Mouse (Mus musculus): ENCODE data around the gene Cd24a.

Cd24a gene

DNA sequence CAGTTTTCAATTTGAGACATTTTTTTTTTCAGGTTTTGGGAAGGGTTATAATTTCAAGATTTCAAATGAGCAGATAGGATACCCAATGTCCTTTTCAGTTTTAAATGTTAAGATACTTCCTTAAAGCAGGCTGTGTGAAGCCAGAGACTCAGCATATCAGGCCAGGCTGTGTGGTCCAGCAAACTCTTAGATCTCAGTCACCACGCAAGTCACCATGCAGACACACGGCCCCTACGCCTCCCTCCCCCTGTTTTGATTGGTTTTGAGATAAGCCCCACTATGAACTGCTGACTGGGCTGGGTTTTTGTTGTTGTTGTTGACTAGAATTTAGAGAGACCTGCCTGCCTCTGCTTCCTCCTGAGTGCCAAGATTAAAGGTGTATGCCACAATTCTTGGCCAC is 3.2 kb downstream of the Cd24a start:
- no peak for DNase-seq (ENCODE audit: extremely low read depth, low read depth)

DNA sequence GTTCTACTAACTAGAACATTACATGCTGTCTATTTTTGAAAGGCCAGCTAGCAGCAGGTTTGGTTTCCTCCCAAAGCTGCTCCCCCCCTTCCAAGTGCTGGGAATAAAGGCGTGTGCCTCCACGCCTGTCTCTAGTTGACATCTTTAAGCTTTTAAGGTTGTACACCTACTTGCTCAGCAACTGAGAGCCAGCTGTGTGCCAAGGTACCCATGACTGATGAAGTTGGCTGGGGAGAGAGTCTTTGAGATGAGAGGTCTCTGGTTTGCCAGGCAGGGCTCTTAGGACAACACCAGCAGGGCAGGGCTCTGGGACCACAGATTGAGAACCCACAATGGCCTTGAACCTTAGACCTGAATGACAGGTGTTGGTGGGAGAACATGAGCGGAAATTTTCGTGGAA is 6.5 kb downstream of the Cd24a start:
- DNase-seq (ENCODE audit: extremely low read depth, low read depth): no peak

DNA sequence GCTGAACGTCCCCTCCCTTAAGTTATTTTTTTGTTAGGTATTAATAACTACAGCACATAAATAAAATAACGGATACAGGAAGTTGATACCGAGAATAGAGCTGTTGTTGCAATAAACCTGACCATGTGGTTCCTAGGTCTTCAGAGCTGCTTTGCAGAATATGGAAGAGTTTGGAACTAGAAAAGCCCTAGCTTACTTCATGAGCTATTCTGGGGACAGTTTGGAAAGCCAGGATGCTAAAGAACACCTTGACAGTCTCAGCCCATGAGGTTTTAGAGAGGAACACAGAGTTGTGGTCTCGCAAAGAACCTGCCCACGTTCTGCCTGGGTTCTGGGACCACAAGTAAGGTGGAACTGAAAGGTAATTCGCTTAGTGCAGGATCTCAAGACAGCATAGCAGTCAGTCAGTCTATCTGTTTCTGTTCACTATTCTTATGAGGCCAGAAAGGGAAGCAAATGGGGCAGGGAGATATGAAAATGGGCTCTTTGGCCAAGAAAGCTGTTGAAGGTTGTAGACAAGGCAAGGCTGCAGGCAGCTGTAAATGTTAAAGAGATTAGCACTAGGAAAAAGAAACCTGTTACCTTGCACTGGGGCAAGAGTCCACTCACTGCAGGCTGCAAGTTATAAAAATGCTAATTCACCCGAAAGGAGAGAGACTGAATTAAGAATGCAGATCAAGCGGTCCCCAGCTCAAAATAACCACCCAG is 10.5 kb downstream of the Cd24a start:
- DNase-seq (ENCODE audit: extremely low read depth, low read depth): peak; percentile 74

DNA sequence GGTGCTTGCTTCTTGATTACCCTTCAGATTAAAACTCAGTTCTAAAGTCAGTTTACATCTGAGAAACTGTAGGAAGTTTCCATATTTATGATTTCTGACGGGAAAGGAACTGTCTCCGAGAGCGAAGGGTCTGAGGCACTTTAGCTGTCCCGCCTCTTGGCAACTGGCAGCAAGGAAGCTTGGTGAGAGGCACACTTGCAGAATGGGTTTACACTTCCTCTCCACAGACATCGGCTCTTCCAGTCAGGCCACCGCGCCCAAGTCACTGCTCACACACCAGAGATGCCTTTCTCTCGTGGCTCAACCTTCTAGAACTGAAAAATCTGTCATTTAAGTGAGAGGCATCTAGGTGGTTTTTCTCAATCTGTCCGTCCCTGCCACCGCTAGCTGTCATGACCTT is 13.4 kb downstream of the Cd24a start:
- no peak for DNase-seq (ENCODE audit: extremely low read depth, low read depth)

DNA sequence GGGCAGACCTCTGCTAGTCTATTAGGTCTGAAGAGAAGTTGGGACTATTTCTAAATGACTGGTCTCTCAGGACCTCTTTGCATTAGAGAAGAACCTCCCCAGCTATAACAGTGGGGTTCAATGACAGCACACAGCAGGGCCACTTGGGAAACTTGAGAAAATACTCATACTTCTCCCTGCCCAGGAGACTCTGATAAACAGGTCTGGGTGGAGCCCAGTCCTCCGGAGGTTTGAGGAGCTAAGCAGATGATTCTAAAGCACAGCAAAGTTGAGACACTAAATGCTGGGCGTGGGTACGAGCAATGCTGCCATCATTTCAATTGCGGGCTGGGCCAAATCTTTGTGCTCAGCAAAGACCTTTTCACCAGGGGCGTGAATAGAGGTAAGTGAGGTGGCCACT is 15.1 kb downstream of the Cd24a start:
- no peak for DNase-seq (ENCODE audit: extremely low read depth, low read depth)

DNA sequence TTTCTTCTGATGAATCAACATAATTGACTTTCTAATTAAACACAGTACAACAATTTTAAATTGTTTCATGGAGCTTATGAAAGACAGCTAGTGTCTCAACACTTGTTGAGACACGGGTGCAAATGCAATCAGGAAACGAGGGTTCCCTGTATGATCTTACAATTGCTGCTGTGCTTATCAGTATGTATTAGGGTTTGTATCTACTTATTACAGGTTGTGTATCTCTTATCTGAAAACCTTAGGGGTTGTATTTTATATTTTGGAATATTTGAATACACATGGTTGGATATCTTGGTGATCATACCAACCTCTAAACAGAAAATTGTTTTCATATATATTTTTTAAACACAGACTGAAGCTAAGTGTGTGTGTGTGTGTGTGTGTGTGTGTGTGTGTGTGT is 16.1 kb downstream of the Cd24a start:
- no peak for DNase-seq (ENCODE audit: extremely low read depth, low read depth)

DNA sequence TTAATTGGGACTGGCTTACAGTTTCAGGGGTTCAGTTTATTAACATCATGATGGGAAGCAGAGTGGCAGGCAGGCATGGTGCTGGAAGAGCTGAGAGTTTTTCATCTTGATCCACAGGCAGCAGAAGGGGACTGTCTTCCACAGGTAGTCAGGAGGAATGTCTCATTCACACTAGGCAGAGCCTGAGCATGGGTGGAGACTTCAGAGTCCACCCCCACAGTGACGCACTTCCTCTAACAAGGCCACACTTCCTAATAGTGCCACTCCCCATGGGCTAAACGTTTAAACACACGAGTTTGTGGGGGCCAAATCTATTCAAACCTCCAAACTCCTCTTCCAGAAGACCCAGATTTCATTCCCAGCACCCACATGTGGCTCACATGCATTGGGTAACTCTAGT is 16.8 kb downstream of the Cd24a start:
- no peak for DNase-seq (ENCODE audit: extremely low read depth, low read depth)

DNA sequence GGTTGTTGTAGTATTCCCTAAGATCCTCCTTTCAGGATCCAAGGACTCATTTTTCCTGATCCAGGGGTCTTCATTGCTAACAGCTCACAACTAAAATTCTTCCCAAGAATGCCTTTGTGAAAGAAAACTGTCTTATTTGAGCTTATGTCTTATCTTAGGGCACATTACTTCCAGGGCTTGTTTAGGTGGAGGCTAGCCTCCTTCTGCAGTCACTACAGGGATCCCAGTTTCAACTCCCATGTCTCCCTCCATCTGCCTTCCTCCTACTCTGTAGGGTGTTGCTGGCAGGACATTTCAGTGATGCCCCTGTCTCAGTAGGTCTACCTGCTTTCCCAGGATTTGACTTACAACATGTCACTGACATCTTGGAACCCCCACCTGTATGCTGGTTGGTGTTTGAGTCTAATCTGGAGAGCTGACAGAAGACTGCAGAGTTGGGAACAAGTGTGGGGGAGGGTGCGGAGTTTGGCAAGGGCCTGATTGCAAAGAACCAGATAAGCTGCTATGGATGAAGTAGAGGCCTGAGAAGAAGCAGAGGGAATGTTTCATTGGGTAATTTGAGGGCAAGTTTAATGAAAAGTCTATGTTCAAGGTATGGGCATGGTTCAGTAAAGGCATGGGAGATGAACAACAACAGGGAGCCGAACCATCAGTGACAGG is 20.1 kb downstream of the Cd24a start:
- no peak for DNase-seq (ENCODE audit: extremely low read depth, low read depth)

DNA sequence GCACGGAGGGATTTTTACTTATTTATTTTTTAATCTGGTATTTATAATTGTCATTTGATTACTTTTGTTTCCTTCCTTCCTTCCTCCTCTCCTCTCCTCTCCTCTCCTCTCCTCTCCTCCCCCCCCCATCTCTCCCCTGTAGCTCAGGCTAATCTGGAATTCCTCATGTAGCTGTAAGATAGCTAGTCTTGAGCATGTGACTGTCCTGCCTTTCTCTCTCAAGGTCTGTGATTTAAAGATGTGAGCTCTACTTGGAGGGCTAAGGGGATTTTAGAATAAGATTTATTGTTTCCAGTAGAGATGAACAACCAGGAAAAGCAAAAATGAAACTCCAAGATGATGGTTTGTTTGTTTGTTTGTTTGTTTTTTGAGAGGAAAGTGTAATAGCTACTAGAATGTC is 23.0 kb downstream of the Cd24a start:
- DNase-seq (ENCODE audit: extremely low read depth, low read depth): no peak

DNA sequence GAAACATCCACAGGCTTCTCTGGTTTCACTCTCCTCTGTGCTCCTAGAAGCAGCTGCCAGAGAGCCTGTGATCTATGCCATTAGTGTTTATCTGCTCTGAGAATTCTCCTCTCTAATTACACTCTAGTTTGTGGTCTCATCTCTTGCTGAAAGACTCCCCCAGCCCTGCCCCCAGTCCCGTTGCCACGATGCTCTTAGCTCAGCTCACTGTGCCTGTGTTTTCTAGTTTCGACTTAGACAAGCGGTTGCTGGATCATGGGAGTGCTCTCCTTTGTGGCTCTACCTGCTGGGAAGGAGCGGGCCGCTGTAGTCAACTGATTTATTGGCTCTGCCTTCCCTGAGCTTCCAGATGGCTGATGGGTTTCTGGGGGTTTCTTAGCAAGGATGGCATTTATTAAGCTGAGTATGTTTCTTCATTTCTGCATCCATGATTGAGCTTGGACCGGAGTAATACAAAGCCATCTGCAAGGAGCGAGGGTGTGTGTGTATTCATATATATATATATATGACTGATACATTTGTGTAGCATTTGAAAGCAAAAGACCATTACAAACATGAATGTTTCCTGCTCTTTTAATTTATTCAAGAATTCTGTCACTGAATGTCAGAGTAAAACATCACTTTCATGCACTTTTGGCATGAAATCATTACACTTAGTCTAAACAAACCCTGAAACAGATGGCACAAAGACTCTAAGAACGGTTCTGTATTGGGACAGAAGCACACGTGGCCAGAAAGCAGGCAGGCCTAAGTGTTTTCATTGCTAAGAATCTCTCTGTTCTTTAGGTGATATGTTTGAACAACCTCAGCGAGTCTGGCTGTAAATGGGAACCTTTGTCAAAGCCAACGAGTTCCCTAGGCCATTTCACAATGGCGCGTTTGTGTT is 23.7 kb downstream of the Cd24a start:
- no peak for DNase-seq (ENCODE audit: extremely low read depth, low read depth)

DNA sequence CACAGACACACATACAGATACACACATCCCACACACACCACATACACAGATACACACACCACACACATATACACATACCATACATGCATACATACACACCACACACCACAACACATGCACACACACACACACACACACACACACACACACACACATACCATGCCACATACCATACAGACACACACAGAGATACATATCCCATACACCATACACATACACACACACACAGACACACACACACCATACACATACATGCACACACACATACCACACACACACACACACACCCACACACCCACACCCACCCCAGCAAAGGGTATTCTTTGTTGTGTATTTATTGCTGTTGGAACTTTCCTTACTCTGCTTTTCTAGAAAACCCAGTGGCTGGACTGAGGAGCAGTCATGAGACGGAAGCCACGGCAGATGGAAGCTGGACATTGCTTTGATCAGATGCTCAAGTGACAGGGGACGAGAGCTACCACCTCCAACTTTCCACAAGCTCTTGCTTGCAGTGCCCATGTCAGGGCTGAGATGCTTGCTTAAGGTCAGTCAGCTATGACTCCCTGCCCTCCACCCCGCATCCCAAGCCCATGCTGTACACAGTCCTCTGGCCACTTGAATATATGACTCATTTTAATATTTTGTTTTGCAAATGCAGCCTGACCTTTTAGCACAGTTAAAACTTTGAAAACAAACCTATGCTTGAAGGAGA is 26.0 kb downstream of the Cd24a start:
- no peak for DNase-seq (ENCODE audit: extremely low read depth, low read depth)

DNA sequence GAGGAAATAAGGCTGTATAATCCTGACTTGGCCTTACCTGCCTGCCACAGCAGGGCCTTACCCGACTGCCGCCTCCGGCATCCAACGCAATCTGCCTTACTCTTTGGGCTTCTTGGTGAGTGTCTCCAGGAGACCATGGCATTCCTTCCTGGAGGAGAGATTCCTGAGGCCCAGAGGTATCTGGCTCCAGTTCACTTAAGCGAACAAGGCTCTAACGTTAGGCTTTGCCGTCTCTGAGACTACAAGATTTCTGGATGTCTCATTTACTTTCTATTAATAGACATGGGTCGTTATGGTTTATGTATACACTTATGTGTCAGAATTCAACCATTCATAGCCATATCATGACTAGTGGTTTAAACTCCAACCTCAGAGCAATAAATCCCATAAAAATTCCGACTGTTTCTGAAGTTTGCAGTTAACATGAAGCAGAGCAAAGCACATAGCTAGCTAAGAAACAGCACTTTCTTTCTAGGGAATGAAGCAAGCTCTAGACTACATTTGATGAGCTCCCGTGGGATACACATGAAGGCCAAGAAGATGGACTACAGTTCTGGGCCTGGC is 26.7 kb downstream of the Cd24a start:
- DNase-seq (ENCODE audit: extremely low read depth, low read depth): no peak

DNA sequence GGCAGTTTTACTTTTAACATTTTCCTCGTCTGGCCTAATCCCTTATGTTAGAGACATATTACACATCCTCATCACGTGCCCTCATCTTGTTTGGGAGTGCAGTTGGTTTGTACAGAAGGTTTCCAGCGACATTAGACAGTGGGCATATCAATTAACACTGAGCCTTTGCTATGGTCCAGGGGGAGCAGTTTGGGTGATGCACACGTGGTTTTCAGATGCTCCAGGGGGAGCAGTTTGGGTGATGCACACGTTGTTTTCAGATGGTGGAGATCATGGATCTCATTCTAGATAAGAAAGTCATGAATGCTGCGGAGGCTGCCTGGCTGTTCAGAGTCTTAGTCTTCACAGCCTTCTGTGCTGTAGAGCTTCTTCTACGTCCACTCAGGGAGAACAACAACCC is 27.8 kb downstream of the Cd24a start:
- DNase-seq (ENCODE audit: extremely low read depth, low read depth): no peak

DNA sequence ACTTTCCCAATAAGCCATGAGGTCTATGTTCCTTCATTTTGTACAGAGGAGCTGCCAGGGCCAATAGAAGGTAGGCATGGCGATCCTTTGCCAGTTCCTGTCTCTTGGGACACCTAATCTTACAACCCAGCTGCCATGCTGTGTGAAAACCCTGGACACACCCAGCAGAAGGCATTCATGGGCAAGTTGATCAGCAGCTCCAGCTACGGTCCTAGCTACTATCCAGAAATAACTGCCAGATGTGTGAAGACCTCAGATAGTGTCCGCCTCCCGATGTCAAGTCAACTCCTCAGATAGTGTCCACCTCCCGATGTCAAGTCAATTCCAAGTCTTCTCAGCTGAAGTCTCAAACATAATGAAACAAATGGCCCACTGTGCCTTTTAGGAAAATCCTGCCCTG is 31.4 kb downstream of the Cd24a start:
- DNase-seq (ENCODE audit: extremely low read depth, low read depth): peak; percentile 78

DNA sequence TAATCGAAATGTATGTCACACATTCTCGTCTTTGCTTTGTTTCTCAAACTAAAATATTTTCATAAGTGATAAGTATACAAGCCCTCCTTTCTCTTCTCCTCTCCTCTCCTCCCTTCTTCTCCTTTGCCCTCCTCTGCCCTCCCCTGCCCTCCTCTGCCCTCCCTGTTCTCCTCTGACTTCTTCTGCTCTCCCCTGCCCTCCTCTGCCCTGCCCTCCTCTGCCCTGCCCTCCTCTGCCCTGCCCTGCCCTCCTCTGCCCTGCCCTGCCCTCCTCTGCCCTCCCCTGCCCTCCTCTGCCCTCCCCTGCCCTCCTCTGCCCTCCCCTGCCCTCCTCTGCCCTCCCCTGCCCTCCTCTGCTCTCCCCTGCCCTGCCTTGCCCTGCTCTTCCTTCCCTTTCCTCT is 31.9 kb downstream of the Cd24a start:
- no peak for DNase-seq (ENCODE audit: extremely low read depth, low read depth)

DNA sequence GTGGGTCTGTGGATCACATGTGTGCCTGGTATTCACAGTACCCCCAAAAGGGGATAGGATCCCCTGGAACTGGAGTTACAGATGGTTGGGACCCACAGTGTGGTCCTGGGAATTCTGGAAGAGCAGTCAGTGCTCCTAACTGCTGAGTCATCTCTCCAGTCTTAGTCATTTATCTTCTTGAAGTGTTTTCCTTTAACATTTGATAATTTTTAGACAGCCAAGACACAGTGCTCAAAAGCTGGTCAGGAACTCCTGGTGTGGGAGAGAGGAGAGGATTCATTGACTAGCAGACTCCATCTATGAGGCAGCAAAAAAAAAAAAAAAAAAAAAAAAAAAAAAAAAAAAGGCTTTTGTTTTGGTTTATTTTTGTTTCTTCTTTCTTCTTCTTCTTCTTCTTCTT is 33.0 kb downstream of the Cd24a start:
- DNase-seq (ENCODE audit: extremely low read depth, low read depth): no peak

DNA sequence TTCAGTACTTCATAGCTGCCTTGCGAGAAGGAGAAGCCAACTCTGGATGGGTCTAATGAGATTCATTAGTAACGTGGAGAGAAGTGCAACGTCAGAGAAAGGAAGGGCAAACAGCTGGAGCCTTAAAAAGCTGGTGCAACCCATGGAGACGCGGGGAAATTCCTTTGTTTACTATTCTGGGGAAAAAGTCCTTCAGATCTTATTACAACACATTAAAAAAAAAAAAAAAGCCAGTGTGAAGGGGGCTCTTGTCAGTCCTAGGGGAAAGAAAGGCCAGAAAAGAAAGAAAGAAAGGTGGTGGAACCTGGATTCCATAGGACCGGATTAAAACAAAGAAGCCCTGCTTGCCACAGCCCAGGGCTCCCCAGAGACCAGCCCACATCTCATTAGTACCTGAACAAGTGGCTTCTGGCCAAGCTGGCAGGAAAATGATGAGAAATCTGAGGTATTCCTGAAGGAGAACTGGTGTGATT is 41.0 kb downstream of the Cd24a start:
- DNase-seq (ENCODE audit: extremely low read depth, low read depth): no peak

DNA sequence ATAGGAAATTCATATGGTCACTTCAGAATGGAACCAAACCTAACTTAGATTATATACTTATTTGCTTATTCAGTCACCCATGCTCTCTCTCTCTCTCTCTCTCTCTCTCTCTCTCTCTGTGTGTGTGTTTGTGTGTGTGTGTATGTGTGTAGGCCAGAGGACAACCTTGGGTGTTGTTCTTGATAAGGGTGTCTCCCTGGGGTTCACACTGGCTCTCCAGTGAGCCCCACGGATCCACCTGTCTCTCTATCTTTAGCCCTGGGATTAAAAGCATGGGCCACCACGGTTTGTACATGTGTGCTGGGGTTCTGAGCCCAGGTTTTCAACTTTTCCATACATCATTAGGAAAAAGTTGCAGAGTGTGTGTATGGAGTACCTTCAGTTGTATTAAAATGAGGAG is 41.9 kb downstream of the Cd24a start:
- no peak for DNase-seq (ENCODE audit: extremely low read depth, low read depth)

DNA sequence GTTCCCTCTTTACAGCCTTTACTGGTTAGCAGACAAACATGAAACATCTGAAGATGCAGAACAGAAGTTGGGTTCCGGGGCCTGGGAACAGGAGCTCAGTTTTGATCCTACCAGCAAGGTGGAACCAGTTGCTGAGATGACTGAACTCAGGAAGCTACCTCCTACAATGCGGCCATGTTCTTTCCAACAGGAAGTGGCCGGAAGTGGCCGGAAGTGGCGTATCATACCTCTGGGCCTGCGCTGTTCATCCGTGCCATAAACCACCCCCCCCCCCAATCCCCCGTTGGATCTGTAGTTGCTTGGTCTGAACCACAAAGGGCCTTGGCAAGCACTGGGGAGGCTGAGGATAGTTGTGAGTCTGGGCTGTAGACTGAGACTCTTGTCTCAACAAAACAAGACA is 45.4 kb downstream of the Cd24a start:
- DNase-seq (ENCODE audit: extremely low read depth, low read depth): no peak

DNA sequence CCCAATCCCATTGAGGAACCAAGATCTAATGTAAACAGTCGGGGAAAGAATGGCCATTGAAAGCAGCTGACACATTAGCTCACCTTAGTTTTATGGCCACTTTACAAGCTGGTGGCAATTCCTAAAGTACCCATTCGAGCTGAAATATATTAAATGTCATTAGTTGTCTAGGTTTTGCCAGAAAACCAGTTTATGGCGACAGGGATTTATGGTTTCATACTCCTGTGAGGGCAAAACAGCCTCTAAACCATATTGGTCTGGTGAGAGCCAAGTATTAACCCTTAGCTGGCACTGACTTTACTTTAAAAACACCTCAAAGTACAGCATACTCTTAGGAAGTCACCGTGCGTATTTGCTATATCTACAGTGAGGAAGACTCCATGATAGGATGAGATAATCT is 46.3 kb downstream of the Cd24a start:
- no peak for DNase-seq (ENCODE audit: extremely low read depth, low read depth)

DNA sequence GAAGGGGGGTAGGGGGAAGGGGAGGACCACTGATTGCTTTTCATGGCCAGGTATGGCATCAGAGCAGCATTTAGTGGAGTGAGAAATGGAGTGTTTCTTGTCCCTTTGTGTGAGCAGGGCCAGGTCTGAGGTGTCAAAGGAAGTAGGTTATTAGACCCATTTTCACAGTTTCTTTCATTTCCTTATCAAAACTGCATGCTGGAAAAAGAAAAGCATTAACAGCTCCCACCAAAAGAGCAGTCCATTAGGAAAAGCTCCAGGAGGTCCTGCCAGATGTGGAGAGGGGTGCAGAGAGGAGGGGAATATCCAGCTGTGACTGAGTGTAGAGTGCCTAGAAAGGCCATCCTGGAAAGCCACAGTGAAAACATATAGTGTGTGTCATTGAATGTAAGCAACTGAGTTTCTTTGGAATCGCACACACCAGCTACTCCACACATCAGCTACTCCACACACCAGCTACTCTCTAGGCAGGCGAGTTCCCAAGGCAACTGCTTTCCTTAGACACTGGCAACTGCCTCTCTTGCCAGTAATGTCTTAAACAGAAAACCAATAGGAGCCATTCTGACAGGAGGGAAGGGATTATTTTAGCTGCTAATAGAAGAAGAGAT is 46.8 kb downstream of the Cd24a start:
- DNase-seq (ENCODE audit: extremely low read depth, low read depth): no peak
